Mouse (Mus musculus) neutrophil, adult 5-6 weeks (primary cell): ENCODE results near the gene Hook1. TPM values are rescaled to one million over a fixed set of nuclear protein-coding genes. Genes with fewer than 3 reads are reported as not detected.
"Not testable (repeated sequence)": the region's sequence is repeated elsewhere in the genome, so short reads cannot be mapped to it uniquely, and the experiment has no call there.

Experiments used
- ATAC-seq: fragments of 151-379, 151-347 bp; 2 replicates; pipeline ENCODE4 v1.8.0; 2017; ENCODE audit warnings: mild to moderate bottlenecking, moderate TSS enrichment; ENCODE audit not compliant: insufficient number of reproducible peaks, poor library complexity, low FRiP score, severe bottlenecking; ENCODE audit errors: extremely low read depth
- total RNA-seq: library from RNA; stranded (forward); fragments of 200-1000 nt; gene quantifications from 2 replicates; pipeline ENCODE4 v1.2.3, GENCODE M21; 2017

Gene Hook1
- 28.0 and 40.6 TPM in 2 replicates for total RNA-seq

DNA sequence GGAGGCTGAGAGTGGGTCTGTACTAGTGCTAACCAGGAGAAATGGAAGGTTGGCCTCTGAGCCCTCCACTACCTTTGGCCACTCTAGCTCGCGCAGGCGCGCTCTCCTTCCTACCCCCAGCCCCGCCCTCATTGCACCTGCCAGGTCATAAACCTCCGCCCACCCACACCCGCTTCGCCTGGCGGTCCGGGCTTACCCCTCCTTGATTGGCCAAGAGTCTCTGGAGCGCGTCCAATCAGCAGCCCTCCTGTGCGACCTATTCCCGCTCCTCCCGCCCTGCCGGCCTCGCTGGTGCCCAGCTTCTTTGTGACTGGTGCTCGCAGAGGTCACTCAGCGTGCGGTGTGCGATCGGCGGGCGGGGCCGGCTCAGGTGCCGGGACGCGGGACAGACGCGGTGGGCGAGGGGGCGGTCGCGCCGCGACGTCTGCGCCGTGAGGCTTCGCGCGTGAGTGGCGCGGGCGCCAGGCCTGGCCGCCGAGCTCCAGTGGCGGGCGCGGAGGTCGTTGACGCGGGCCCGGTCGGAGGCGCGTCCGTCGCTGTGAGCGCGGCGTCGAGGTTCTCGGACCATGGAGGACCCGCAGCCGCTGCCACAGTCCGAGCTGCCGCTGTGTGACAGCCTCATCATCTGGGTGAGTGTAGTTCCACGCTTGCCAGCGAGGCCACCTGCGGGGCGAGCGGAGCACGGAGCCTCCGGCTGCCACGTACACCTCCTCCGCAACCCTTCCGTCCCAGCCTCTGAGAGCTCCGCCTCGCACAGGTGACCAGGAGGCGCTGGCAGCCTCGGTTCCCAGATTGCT, at the start of gene Hook1:
Hook1 (plus strand) TSS at position 313 of the 797 bp plus-strand sequence.
- peak; percentile 98 for ATAC-seq

GRCm38 (mm10) chr4:95917703-95918102, 49.3 kb upstream of the Hook1 start:
- ATAC-seq, result no peak

- ATAC-seq, result no peak
Observed at GRCm38 (mm10) chr4:95920448-95920847, 46.6 kb upstream of the Hook1 start.

- ATAC-seq, result peak; percentile 88
Observed at GRCm38 (mm10) chr4:95924210-95925184, 42.5 kb upstream of the Hook1 start.

- ATAC-seq, result no peak
Observed at GRCm38 (mm10) chr4:95928846-95929245, 38.2 kb upstream of the Hook1 start.

DNA sequence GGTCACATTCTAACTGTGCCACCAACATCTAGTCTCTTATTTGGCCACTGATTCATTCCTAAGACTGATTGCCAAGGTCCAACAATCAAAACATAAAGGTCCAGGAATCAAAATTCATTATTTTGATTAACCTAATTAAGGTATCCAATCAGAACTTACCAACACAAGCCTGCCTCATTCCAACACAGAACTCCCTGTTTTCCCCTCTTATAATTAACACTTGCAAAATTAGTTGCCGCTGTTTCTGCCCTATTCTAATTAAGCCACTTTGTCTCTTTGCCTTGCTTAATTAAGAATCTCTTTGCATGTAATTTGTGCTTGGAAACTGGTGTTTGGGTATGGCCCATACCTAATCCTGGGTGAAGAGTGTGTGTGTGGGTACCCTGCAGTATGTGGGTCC, 37.1 kb upstream of the Hook1 start:
- ATAC-seq, result no peak

GRCm38 (mm10) chr4:95931331-95931730, 35.7 kb upstream of the Hook1 start:
- ATAC-seq, result no peak

DNA sequence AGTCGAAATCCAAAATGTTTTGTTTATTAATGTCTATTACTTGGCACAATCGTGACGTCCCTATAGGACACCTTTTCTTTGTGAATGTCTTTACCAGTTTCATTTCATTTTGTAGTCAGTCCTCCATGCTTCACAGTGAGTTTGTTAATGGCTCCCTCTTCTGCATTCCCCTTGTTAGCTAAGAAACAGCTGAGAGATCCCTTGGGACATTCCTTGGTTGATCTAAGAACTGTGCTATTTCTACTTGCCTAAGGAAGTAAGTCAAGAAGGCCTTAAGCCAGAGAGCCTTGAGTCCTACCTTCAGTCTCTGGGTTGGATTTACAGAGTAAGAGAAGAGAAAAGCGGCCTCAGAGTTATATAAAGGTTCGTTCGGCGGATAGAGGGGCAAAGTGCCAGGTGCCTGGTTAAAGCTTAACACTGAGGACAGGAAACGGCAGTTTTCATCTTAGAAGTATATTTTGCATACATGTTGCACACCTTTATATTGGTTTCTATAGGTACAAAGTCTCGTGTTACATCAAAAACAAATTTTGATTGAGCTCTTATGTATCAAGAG, 33.2 kb upstream of the Hook1 start:
- ATAC-seq, result no peak

- ATAC-seq, result no peak
Observed at GRCm38 (mm10) chr4:95934384-95935035, 32.5 kb upstream of the Hook1 start.

- ATAC-seq, result no peak
Observed at GRCm38 (mm10) chr4:95938701-95939100, 28.3 kb upstream of the Hook1 start.

DNA sequence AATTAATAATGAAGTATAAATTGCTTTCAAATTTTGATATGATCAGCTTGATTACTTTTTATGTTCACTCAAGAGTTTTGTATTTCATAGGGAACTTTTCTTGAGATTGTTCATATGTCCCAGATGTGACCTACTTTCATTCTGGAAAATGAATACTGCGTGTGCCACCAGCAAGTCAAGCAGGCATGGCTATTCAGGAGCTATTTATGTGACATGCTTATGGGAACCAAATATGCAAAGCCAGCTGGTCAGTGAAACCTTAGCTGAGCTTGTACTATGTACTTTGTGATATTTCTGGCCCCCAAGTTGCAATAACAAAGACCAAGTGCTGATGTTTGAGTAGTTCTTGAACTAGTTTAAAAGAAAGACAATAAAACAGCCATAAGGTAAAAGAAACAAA, 19.1 kb upstream of the Hook1 start:
- no peak for ATAC-seq

- no peak for ATAC-seq
Observed at GRCm38 (mm10) chr4:95953328-95953727, 13.7 kb upstream of the Hook1 start.

DNA sequence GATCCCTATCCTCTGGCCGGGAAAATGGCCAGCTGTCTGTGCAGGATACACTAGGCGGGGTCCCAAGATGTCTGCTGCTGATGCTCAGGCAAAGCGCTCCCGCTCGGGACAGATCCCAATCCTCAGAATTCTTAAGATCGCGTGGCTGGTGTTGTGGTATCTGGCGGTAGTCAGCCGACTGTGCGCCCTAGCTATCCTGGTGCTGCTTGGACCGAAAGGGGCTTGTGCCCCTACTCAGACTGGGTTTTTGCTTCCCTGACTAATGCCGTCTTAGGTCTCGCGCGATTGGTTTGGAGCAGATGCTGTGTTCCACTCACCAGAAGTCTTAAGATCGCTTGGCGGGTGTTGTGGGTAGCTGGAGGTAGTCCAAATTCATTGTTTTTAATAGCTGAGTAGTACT, 15.2 kb downstream of the Hook1 start:
- ATAC-seq, result not testable (repeated sequence)

DNA sequence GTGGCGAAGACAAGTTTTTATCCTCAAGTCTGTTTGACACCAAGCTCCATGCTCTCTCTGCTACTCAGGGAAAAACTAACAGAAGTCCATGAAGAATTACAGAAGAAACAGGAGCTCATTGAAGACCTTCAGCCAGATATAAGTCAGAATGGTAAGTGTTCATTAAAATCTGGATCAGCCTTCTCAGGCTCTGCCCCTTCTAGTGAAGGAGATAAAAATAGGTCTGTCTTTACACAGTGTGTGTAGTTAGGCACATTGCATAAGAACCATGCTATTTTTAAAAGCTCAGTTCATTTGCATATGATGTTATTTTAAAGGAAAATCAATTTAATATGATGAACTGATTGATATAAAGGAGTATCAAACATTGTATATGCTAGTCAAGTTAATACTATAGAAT, 49.8 kb downstream of the Hook1 start:
- ATAC-seq, result no peak

GRCm38 (mm10) chr4:96022803-96023202, 55.8 kb downstream of the Hook1 start:
- ATAC-seq, result no peak

DNA sequence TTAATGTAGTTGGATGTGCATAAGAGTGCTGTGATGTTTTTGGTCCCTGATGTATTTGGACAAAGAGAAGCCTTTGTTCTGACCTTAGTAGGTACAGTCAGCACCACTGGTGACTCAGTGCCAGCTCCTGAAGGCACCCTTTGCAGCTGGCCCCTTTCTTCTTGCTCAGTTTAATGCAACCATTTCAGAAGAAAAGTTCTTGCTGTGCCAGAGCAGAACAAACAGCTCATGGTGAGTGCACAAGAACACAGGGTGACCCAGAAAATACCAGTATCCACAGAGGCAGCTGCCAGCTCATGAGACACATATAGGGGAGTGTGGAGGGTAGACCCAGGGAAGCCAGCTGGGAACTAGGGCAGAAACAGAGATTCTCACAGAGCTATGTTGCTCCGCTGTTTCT, 61.4 kb downstream of the Hook1 start:
- ATAC-seq, result no peak

DNA sequence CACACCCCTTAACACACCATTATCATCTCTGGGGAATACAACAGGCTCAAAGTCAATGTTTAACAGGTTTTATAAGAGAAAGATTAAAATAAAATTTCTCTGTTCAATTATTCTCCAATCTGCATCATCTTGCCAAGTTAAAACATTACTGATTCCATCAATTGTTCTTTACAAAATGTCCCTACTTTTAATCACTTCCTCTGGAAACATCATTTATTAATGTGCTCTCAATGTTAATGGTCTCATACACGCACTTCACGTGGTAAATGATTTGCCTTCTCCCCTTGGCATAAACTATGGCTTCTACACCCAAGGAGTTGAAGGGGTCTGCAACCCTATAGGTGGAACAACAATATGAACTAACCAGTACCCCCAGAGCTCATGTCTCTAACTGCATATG, 93.1 kb downstream of the Hook1 start:
- no peak for ATAC-seq

- ATAC-seq, result no peak
Observed at GRCm38 (mm10) chr4:96062045-96062444, 95.0 kb downstream of the Hook1 start.
